Mouse (Mus musculus) neutrophil, adult 5-6 weeks (primary cell): ENCODE results near the gene D630003M21Rik. TPM values are rescaled to one million over a fixed set of nuclear protein-coding genes. Genes with fewer than 3 reads are reported as not detected.

Experiments
- total RNA-seq: library from RNA; stranded (forward); fragments of 200-1000 nt; gene quantifications from 2 replicates; pipeline ENCODE4 v1.2.3, GENCODE M21; 2017

Gene D630003M21Rik
- total RNA-seq, 1 experiment from 2014 or later, result not detected

Other genes starting within 250 kb of the D630003M21Rik start
- gene Tti1, start 200.8 kb downstream of the D630003M21Rik start, total RNA-seq, result 26.4 and 28.2 TPM in 2 replicates
- 18.9 and 29.2 TPM in 2 replicates for gene Rprd1b, start 200.7 kb downstream of the D630003M21Rik start, total RNA-seq
- gene Tgm2, start 82.8 kb downstream of the D630003M21Rik start, total RNA-seq, result 16.6 and 20.3 TPM in 2 replicates
- gene Bpi, start 28.9 kb upstream of the D630003M21Rik start, total RNA-seq, result not detected in 2 replicates
- gene Lbp, start 77.3 kb upstream of the D630003M21Rik start, total RNA-seq, result 1.2 and 2.6 TPM in 2 replicates
- gene Snhg11, start 146.4 kb upstream of the D630003M21Rik start, total RNA-seq, result not detected in 2 replicates
- 71.7 and 86.1 TPM in 2 replicates for gene Ralgapb, start 180.6 kb upstream of the D630003M21Rik start, total RNA-seq